Mouse (Mus musculus): ENCODE results near the gene Cmtm1.
"Not testable (repeated sequence)": the region's sequence is repeated elsewhere in the genome, so short reads cannot be mapped to it uniquely, and the experiment has no call there.

Cmtm1 gene

GRCm38 (mm10) chr8:104309441-104310155 is at the start of gene Cmtm1, which contains the start of gene Gm45711:
TSS of gene Cmtm1 (minus strand) at chr8:104310145.
TSS of gene Gm45711 (minus strand) at chr8:104310081.
- DNase-seq = peak; percentile 7

GRCm38 (mm10) chr8:104358637-104359036 is 48.7 kb upstream of the Cmtm1 start:
- DNase-seq = no peak

- DNase-seq = no peak
These were observed 44.6 kb upstream of the Cmtm1 start for GRCm38 (mm10) chr8:104354504-104354903.

- no peak for DNase-seq
These were observed 43.2 kb upstream of the Cmtm1 start for GRCm38 (mm10) chr8:104353186-104353585.

- no peak for DNase-seq
These were observed 40.1 kb upstream of the Cmtm1 start for GRCm38 (mm10) chr8:104350047-104350446.

GRCm38 (mm10) chr8:104348971-104349370 is 39.0 kb upstream of the Cmtm1 start:
- DNase-seq = no peak

GRCm38 (mm10) chr8:104346706-104347105 is 36.8 kb upstream of the Cmtm1 start:
- DNase-seq = no peak

GRCm38 (mm10) chr8:104344622-104345021 is 34.7 kb upstream of the Cmtm1 start:
- no peak for DNase-seq

GRCm38 (mm10) chr8:104343957-104344356 is 34.0 kb upstream of the Cmtm1 start:
- DNase-seq = peak; percentile 89

GRCm38 (mm10) chr8:104342426-104342825 is 32.5 kb upstream of the Cmtm1 start:
- no peak for DNase-seq

GRCm38 (mm10) chr8:104341678-104342077 is 31.7 kb upstream of the Cmtm1 start:
- DNase-seq = no peak

GRCm38 (mm10) chr8:104341106-104341561 is 31.2 kb upstream of the Cmtm1 start:
- peak; percentile 61 for DNase-seq

- DNase-seq = peak; percentile 69
These were observed 30.5 kb upstream of the Cmtm1 start for GRCm38 (mm10) chr8:104340233-104341105.

GRCm38 (mm10) chr8:104339983-104340232 is 30.0 kb upstream of the Cmtm1 start:
- DNase-seq = no peak

- peak; percentile 28 for DNase-seq
These were observed 29.5 kb upstream of the Cmtm1 start, which contains the start of gene Cmtm3 for GRCm38 (mm10) chr8:104339229-104339982. TSS of gene Cmtm3 (plus strand) at chr8:104339410.

- DNase-seq = no peak
These were observed 27.9 kb upstream of the Cmtm1 start for GRCm38 (mm10) chr8:104337890-104338289.

- DNase-seq = no peak
These were observed 26.9 kb upstream of the Cmtm1 start for GRCm38 (mm10) chr8:104336806-104337205.

GRCm38 (mm10) chr8:104334196-104334595 is 24.3 kb upstream of the Cmtm1 start:
- DNase-seq = no peak

GRCm38 (mm10) chr8:104333786-104334185 is 23.8 kb upstream of the Cmtm1 start:
- no peak for DNase-seq

GRCm38 (mm10) chr8:104332665-104333631 is 23.0 kb upstream of the Cmtm1 start:
- no peak for DNase-seq

GRCm38 (mm10) chr8:104321930-104322329 is 12.0 kb upstream of the Cmtm1 start, which contains the start of gene Cmtm2b:
TSS of gene Cmtm2b (plus strand) at chr8:104322230.
- DNase-seq = not testable (repeated sequence)

GRCm38 (mm10) chr8:104321267-104321666 is 11.3 kb upstream of the Cmtm1 start, which contains the start of gene Gm11020:
TSS of gene Gm11020 (plus strand) at chr8:104321567.
- DNase-seq = not testable (repeated sequence)

Measured in kidney, adult 18-20 months (tissue).